Mouse (Mus musculus) midbrain, embryonic 13.5 days (tissue): ENCODE measurements around the gene Fgf12. TPM values are rescaled to one million over a fixed set of nuclear protein-coding genes. Genes with fewer than 3 reads are reported as not detected.
A peak's percentile ranks its signal among the peaks of the same experiment; 100 is the strongest.

Source experiments
- ATAC-seq: fragments of 200-750 bp; cut with Nextera tagmentation; 2 replicates; pipeline ENCODE4 v1.8.0; 2017; ENCODE audit warnings: mild to moderate bottlenecking, moderate TSS enrichment, moderate library complexity
- H3K27ac ChIP-seq: fragments of 300-500 bp; sonication (generic); 2 replicates; pipeline ENCODE4 v1.5.1; 2015; ENCODE audit warnings: inconsistent platforms, mild to moderate bottlenecking, moderate library complexity
- H3K27me3 ChIP-seq: fragments of 300-500 bp; sonication (generic); 2 replicates; pipeline ENCODE4 v1.6.1; 2015; ENCODE audit warnings: mild to moderate bottlenecking, inconsistent platforms
- H3K36me3 ChIP-seq: fragments of 300-500 bp; sonication (generic); 2 replicates; pipeline ENCODE4 v1.6.1; 2015; ENCODE audit warnings: mild to moderate bottlenecking, inconsistent platforms
- H3K4me1 ChIP-seq: fragments of 300-500 bp; sonication (generic); replicated peaks from 2 replicates; pipeline ENCODE4 v1.6.1; 2015; ENCODE audit warnings: inconsistent platforms
- H3K4me2 ChIP-seq: fragments of 300-500 bp; sonication (generic); replicated peaks from 2 replicates; pipeline ENCODE4 v1.6.1; 2015; ENCODE audit warnings: moderate library complexity, mild to moderate bottlenecking, inconsistent platforms
- H3K4me3 ChIP-seq: fragments of 300-500 bp; sonication (generic); replicated peaks from 2 replicates; pipeline ENCODE4 v1.5.1; 2015; ENCODE audit warnings: mild to moderate bottlenecking, inconsistent platforms
- H3K9ac ChIP-seq: fragments of 300-500 bp; sonication (generic); replicated peaks from 2 replicates; pipeline ENCODE4 v1.6.1; 2015; ENCODE audit warnings: mild to moderate bottlenecking, inconsistent platforms
- H3K9me3 ChIP-seq: fragments of 300-500 bp; sonication (generic); 2 replicates; pipeline ENCODE4 v1.6.1; 2016; ENCODE audit warnings: mild to moderate bottlenecking, inconsistent platforms
- WGBS: fragments of 180-500 bp; shearing (Covaris S2); methylation state at CpG from one replicate; pipeline ENCODE4 v1.1.7; 2015; 5-methylcytosine and 5-hydroxymethylcytosine counted together
- polyA plus RNA-seq: library from polyadenylated mRNA; unstranded; fragments of >200 nt; fragmentation: Nextera tagmentation; extraction: Ambion mirVana; gene quantifications from 2 replicates; pipeline ENCODE4 v1.2.1, GENCODE M21; 2015

Fgf12 gene
- polyA plus RNA-seq, 1 experiment from 2014 or later, result 16.8 TPM

DNA sequence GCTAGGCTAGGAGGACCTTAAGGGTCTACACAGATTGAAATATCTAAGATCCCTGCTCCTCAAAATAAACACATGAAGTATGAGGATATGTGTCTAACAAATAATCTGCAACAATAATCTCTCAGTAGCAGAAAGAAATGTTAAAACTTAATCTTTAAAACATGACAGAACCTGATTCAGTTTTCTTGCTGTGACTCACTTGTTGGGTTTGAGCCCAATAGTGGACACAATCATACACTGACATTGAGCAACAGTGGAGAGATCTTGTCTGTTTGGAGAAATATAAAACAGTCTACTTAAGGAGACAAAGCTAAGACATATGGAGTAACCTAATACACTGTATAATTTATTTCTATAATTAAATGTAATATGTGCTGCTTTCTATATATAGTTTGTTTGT lies 379.6 kb downstream of the Fgf12 start:
- Histone ChIP-seq H3K9me3 (no peaks in the 10 kb centered on the region), H3K27ac (no peak overlapping the region), H3K4me1 (no peaks in the 10 kb centered on the region), H3K4me2 (no peak overlapping the region), H3K9ac (no peak overlapping the region), H3K36me3 (no peaks in the 10 kb centered on the region), H3K4me3 (no peak overlapping the region), H3K27me3 (no peaks in the 10 kb centered on the region)
- ATAC-seq, result no peak

DNA sequence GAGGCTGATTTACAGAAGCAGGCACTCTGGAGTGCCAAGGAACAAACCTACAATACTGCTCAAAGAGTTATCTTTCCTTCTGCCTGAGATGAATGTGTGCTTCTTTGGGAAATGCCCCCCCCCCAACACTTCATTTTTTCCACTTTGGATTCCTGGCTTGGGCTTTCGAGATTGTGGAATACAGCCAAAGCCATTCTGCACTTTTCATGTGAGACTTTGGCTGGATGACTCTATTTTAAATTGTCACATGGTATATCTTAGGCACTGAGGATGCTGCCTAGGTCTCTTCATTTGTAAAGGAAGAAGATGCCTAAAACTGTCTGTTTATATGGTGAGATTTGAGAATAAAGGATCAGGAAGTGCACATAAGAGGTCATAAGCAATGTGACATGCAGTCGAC lies 402.2 kb downstream of the Fgf12 start:
- ATAC-seq, result no peak
- WGBS, result 81% methylated on average over 2 of the region's 2 CpGs
- H3K4me1 ChIP-seq, result no peaks in the 10 kb centered on the region

DNA sequence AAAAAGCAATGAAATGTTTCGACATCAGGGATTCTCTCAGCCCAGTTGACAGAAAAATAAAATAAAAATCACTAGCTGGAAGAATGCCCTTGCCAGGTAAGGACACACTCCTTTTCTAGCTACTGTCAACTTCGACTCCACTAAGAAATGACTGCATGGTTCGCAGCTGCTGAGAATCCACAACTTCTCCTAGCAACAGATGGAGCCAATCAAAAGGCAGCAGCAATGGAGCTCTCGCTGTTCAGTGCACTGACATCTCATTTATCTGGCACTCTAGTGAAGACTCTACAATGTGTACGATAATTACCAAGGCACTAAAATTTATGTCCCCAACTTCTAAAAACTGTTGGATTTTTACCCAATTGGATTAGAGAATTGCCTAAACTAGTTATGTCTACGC lies 407.5 kb downstream of the Fgf12 start:
- 56% methylated on average over 6 of the region's 6 CpGs for WGBS
- H3K27me3 ChIP-seq, result no peaks in the 10 kb centered on the region

More for the DNA sequence above, 402.2 kb downstream of the Fgf12 start:
- no peak overlapping the region for H3K9ac ChIP-seq
- H3K36me3 ChIP-seq, result no peaks in the 10 kb centered on the region
- H3K27ac ChIP-seq, result no peak overlapping the region
- H3K9me3 ChIP-seq, result no peaks in the 10 kb centered on the region
- H3K4me3 ChIP-seq, result no peak overlapping the region
- H3K27me3 ChIP-seq, result no peaks in the 10 kb centered on the region
- no peak overlapping the region for H3K4me2 ChIP-seq

DNA sequence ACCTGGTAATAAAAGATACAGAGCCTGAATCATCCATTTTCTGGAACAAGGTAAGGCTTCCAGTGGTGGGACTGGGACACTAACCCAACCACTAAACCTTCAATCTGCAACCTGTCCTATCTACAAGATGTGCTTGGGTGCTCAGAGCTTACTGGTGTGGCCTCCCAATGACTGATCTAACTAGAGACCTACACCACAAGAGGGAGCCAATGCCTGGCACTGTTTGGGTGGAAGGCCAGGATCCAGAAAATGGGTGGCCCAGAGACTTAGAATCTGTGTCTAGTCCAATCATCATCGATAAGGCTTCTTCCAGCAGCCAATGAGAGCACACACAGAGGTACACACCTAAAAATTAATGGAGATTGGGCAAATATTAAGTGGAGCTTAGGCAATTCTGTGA lies 414.9 kb downstream of the Fgf12 start:
- Histone ChIP-seq H3K27me3 (no peaks in the 10 kb centered on the region), H3K9me3 (no peaks in the 10 kb centered on the region), H3K4me3 (no peak overlapping the region), H3K27ac (no peak overlapping the region), H3K4me2 (no peak overlapping the region), H3K4me1 (0 out of 2 replicates have a peak, but pooled peaks cover 6% of the 10 kb centered on the region), H3K36me3 (no peaks in the 10 kb centered on the region), H3K9ac (no peak overlapping the region)
- WGBS, result 84% methylated on average over 1 of the region's 1 CpGs
- no peak for ATAC-seq

More for the DNA sequence above, 407.5 kb downstream of the Fgf12 start:
- no peaks in the 10 kb centered on the region for H3K9me3 ChIP-seq
- H3K27ac ChIP-seq, result no peak overlapping the region
- ATAC-seq, result 0 out of 2 replicates have a peak, but pooled peaks have one; percentile 56
- no peaks in the 10 kb centered on the region for H3K4me1 ChIP-seq
- H3K9ac ChIP-seq, result no peak overlapping the region
- H3K4me2 ChIP-seq, result no peak overlapping the region
- H3K4me3 ChIP-seq, result no peak overlapping the region
- H3K36me3 ChIP-seq, result no peaks in the 10 kb centered on the region

- Histone ChIP-seq H3K9me3 (no peaks in the 10 kb centered on the region), H3K4me1 (0 out of 2 replicates have a peak, but pooled peaks cover 6% of the 10 kb centered on the region), H3K4me3 (no peak overlapping the region), H3K36me3 (no peaks in the 10 kb centered on the region), H3K4me2 (no peak overlapping the region), H3K9ac (no peak overlapping the region), H3K27ac (no peak overlapping the region), H3K27me3 (no peaks in the 10 kb centered on the region)
- no peak for ATAC-seq
- 42% methylated on average over 1 of the region's 1 CpGs for WGBS
Measured at GRCm38 (mm10) chr16:28336700-28337099, 416.2 kb downstream of the Fgf12 start.

- Histone ChIP-seq H3K9ac (0 out of 2 replicates have a peak overlapping the region, but pooled peaks have one; percentile 2), H3K27ac (no peak overlapping the region), H3K4me3 (no peak overlapping the region), H3K4me1 (0 out of 2 replicates have a peak, but pooled peaks cover 6% of the 10 kb centered on the region), H3K9me3 (no peaks in the 10 kb centered on the region), H3K4me2 (no peak overlapping the region), H3K27me3 (no peaks in the 10 kb centered on the region), H3K36me3 (no peaks in the 10 kb centered on the region)
- ATAC-seq, result no peak
- WGBS, result 84% methylated on average over 3 of the region's 3 CpGs
Measured at GRCm38 (mm10) chr16:28335025-28335424, 417.8 kb downstream of the Fgf12 start.

DNA sequence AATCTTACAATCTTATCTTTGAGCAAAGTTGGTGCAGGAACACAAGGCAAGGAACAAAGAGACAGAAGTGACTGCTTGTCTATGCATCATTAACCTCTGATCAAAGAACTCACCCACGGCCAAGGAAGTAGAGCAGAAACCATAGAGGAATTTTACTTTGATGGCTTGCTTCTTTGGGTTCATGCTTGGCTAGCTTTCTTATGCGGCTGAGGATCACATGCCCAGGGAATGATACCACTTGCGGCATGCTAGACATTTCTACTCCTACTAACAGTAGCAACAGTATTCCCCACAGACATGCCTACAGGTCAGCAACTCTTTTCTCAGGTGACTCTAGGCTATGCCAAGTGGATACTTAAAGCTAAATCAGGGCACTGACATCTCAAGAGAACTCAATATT lies 429.3 kb downstream of the Fgf12 start:
- Histone ChIP-seq H3K36me3 (no peaks in the 10 kb centered on the region), H3K9ac (no peak overlapping the region), H3K9me3 (no peaks in the 10 kb centered on the region), H3K4me1 (no peaks in the 10 kb centered on the region), H3K4me3 (no peak overlapping the region), H3K4me2 (no peak overlapping the region), H3K27ac (no peak overlapping the region), H3K27me3 (no peaks in the 10 kb centered on the region)
- no peak for ATAC-seq
- whole genome bisulfite sequencing, result 21% methylated on average over 3 of the region's 3 CpGs

GRCm38 (mm10) chr16:28311618-28312017 lies 441.2 kb downstream of the Fgf12 start:
- peak; percentile 66 for ATAC-seq
- no peak overlapping the region for H3K27ac ChIP-seq
- whole genome bisulfite sequencing, result 58% methylated on average over 4 of the region's 4 CpGs

DNA sequence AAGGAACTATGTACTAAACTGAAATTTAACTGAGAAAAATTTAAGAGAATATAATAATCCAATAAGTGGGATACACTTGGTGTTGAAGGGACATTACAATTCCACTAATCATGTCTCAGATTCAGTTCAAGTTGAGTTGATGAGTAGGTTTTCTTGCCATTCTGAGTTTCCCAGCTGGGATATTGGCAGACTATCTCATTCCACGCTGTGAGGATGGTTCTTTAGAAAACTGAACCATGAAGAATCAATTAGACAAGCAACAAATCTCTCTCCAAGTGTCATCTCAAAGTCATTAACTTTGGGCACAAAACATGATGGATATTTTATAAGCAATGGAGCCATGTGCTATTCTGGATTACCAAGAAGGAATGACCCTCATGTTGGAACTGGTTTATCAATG lies 449.0 kb downstream of the Fgf12 start:
- Histone ChIP-seq H3K36me3 (no peaks in the 10 kb centered on the region), H3K4me3 (no peak overlapping the region), H3K9me3 (no peaks in the 10 kb centered on the region), H3K27me3 (no peaks in the 10 kb centered on the region), H3K4me2 (no peak overlapping the region), H3K27ac (no peak overlapping the region), H3K4me1 (no peaks in the 10 kb centered on the region), H3K9ac (no peak overlapping the region)
- ATAC-seq, result no peak
- WGBS, result 28% methylated on average over 1 of the region's 1 CpGs

More at GRCm38 (mm10) chr16:28311618-28312017, 441.2 kb downstream of the Fgf12 start:
- Histone ChIP-seq H3K4me1 (peaks cover 4% of the 10 kb centered on the region), H3K9me3 (no peaks in the 10 kb centered on the region), H3K4me3 (no peak overlapping the region), H3K36me3 (no peaks in the 10 kb centered on the region), H3K9ac (no peak overlapping the region), H3K27me3 (no peaks in the 10 kb centered on the region), H3K4me2 (no peak overlapping the region)

DNA sequence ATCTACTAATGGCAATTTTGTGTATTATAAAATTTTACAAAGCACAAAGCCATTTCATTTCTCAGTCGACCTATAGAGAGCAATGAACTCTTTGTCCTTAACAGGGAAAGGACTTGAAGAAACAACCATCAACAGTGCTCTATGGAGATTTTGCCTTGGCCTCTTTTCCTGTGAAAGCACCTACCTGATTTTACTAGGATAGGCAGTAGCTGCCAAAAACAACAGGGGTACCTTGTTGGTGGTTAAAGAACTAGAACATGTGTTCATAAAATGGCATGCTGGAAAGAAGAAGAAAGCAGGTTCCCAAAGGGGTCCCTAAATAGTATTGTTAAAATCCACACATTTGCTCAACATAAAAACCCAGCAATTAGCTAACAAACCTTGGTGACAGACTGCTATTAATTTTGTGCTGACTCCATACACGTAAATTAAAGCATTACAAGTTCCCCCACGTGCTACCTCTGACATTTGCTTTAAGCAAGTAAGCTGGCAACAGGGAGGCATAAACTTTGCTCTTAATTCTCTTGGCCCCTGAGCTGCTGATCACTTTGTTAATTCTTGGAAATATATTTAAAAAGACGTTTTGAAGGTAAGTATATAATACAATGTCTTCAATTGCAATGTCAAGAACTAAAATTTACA lies 463.1 kb downstream of the Fgf12 start:
- WGBS, result 68% methylated on average over 4 of the region's 4 CpGs
- no peak overlapping the region for H3K9ac ChIP-seq
- no peak overlapping the region for H3K27ac ChIP-seq
- no peak overlapping the region for H3K4me2 ChIP-seq
- H3K36me3 ChIP-seq, result no peaks in the 10 kb centered on the region
- no peaks in the 10 kb centered on the region for H3K4me1 ChIP-seq
- ATAC-seq, result no peak
- no peak overlapping the region for H3K4me3 ChIP-seq
- no peaks in the 10 kb centered on the region for H3K27me3 ChIP-seq
- no peaks in the 10 kb centered on the region for H3K9me3 ChIP-seq

GRCm38 (mm10) chr16:28257904-28258303 lies 495.0 kb downstream of the Fgf12 start:
- no peak overlapping the region for H3K27ac ChIP-seq
- H3K4me1 ChIP-seq, result no peaks in the 10 kb centered on the region
- H3K9me3 ChIP-seq, result no peaks in the 10 kb centered on the region
- H3K27me3 ChIP-seq, result no peaks in the 10 kb centered on the region
- H3K36me3 ChIP-seq, result no peaks in the 10 kb centered on the region
- 73% methylated on average over 5 of the region's 5 CpGs for WGBS
- H3K9ac ChIP-seq, result no peak overlapping the region
- no peak overlapping the region for H3K4me2 ChIP-seq
- H3K4me3 ChIP-seq, result no peak overlapping the region
- no peak for ATAC-seq

DNA sequence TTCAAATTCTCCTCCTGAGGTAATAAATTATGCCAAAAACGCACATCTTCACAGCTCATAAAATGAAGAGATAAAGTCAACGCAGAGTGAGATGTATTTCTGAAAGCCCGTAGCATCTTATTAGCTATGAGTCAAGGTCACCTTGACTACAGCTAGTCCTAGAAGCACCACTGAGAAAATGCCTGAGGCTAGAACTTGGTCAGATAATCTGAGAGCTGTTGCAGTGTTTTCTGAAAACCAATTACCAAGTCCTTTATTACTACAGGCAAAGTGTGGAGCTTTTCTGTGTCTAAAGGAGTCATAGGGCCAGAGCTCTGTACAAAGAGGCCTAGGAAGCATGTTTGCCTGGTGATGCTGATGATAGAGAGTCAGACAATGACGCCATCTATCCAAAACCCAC lies 498.6 kb downstream of the Fgf12 start:
- Histone ChIP-seq H3K4me2 (no peak overlapping the region), H3K27ac (no peak overlapping the region), H3K9me3 (no peaks in the 10 kb centered on the region), H3K36me3 (no peaks in the 10 kb centered on the region), H3K27me3 (no peaks in the 10 kb centered on the region), H3K4me3 (no peak overlapping the region), H3K9ac (no peak overlapping the region), H3K4me1 (no peaks in the 10 kb centered on the region)
- no peak for ATAC-seq
- 86% methylated on average over 4 of the region's 4 CpGs for WGBS

GRCm38 (mm10) chr16:28251930-28252329 lies 500.9 kb downstream of the Fgf12 start:
- no peaks in the 10 kb centered on the region for H3K27me3 ChIP-seq
- 24% methylated on average over 3 of the region's 3 CpGs for WGBS
- H3K4me3 ChIP-seq, result no peak overlapping the region
- no peak overlapping the region for H3K4me2 ChIP-seq
- H3K27ac ChIP-seq, result no peak overlapping the region
- no peaks in the 10 kb centered on the region for H3K36me3 ChIP-seq
- no peak for ATAC-seq
- no peak overlapping the region for H3K9ac ChIP-seq
- H3K4me1 ChIP-seq, result no peaks in the 10 kb centered on the region
- no peaks in the 10 kb centered on the region for H3K9me3 ChIP-seq
